Mouse (Mus musculus): ENCODE measurements around the gene Lipt2.

Lipt2 gene

DNA sequence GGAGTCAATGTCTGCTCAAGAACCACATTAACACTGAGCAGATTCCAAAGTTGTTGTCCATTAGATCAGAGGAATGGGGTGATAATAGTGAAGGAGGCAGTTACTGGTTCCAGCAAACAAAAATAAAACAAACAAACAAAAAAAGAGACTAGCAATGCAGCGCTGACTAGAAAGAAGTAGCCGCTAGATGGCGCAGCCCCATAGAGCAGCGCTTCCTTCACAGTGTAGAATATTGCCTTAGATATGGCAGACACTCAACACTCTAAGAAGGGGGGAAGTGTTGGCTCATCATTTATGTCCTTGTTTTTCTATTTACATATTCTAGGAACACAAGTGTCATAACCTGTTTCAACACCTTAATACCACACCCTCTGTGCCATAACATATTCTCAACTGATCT is 31.7 kb downstream of the Lipt2 start:
- Histone ChIP-seq H3K4me3 (replicated peaks; ENCODE audit: low read length) (no peak overlapping the region), H3K9me3 (ENCODE audit: low read length) (no peaks in the 10 kb centered on the region), H3K36me3 (ENCODE audit: insufficient read depth, low read length) (no peaks in the 10 kb centered on the region), H3K4me1 (replicated peaks; ENCODE audit: low read depth, low read length) (no peaks in the 10 kb centered on the region), H3K27me3 (ENCODE audit: insufficient read depth, low read length) (peaks cover 11% of the 10 kb centered on the region; the same call in 1 of the 2 replicates)
- TF ChIP-seq CTCF (conservative IDR thresholded peaks at IDR 0.05; ENCODE audit: low read length) (peak; percentile 77), POU5F1 (IDR thresholded peaks at IDR 0.05; ENCODE audit: borderline replicate concordance, low read length) (no peak)

DNA sequence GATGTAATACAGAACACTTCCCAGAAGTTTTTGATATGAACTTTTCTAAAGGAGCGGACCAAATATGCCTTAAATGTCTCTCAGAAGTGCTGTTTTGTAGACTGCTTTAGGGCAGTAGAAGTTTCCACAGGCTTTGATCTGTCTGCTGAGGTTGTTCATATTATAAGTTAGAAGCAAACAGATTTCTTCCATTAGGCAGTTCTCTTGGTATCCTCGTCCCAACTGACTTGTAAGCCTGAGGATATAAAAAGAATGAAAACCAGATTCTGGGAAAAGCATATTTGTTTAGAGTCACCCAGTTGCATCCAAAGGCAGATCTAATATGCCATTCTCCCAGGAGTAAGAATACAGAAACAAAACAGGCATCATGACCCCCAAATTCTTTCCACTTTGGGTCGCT is 42.1 kb downstream of the Lipt2 start:
- H3K9me3 ChIP-seq (ENCODE audit: low read length) = no peaks in the 10 kb centered on the region
- H3K36me3 ChIP-seq (ENCODE audit: insufficient read depth, low read length) = no peaks in the 10 kb centered on the region
- no peaks in the 10 kb centered on the region for H3K4me1 ChIP-seq (replicated peaks; ENCODE audit: low read depth, low read length)
- H3K4me3 ChIP-seq (replicated peaks; ENCODE audit: low read length) = no peak overlapping the region
- no peaks in the 10 kb centered on the region for H3K27me3 ChIP-seq (ENCODE audit: insufficient read depth, low read length)
- TF ChIP-seq POU5F1 (IDR thresholded peaks at IDR 0.05; ENCODE audit: borderline replicate concordance, low read length) = no peak

DNA sequence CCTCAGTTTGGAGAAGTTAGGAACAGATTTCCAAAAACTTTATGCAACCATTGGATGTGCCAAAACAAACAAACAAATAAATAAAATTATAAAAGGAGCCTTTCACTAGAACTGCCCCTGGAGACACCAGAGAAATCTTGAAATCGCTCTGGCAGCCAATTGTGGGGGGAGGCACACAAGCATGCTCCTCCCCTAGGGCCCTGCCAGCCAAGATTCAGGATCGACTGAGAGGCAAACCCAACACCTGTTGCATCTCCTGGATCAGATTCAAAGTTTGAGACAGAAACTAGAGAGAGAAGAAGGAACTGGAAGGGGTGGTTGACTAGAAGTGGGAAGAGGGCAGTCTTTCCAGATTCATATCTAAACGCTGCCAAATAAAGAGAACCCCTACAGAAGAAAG is 44.5 kb downstream of the Lipt2 start:
- TF ChIP-seq CTCF (conservative IDR thresholded peaks at IDR 0.05; ENCODE audit: low read length) = no peak
- TF ChIP-seq POU5F1 (IDR thresholded peaks at IDR 0.05; ENCODE audit: borderline replicate concordance, low read length) = no peak
- no peak for TF ChIP-seq NANOG (IDR thresholded peaks at IDR 0.05; ENCODE audit: borderline replicate concordance, low read length)
- Histone ChIP-seq H3K36me3 (ENCODE audit: insufficient read depth, low read length) (no peaks in the 10 kb centered on the region), H3K27me3 (ENCODE audit: insufficient read depth, low read length) (no peaks in the 10 kb centered on the region), H3K4me1 (replicated peaks; ENCODE audit: low read depth, low read length) (no peaks in the 10 kb centered on the region), H3K9me3 (ENCODE audit: low read length) (no peaks in the 10 kb centered on the region), H3K4me3 (replicated peaks; ENCODE audit: low read length) (no peak overlapping the region)

DNA sequence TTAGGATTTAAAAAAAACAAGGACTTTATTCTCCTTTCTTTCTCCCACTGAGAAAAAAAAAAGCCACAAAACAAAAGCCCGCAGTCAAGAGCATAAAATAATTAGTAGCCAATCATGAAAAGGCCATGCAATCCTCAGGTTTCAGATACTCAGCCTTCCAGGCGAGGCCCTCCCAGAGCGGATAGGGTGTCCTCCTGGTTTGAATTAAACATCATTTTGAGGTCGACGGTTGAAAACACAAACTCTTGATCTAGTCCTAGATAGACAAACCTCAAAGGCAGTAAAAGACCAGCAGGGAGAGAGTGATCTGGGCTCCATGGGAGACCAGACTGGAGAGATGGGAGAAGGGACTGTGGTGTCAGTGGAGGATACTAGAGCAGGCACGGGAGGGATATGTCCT is 45.8 kb downstream of the Lipt2 start:
- no peaks in the 10 kb centered on the region for H3K9me3 ChIP-seq (ENCODE audit: low read length)
- no peaks in the 10 kb centered on the region for H3K36me3 ChIP-seq (ENCODE audit: insufficient read depth, low read length)
- no peaks in the 10 kb centered on the region for H3K4me1 ChIP-seq (replicated peaks; ENCODE audit: low read depth, low read length)
- H3K27me3 ChIP-seq (ENCODE audit: insufficient read depth, low read length) = no peaks in the 10 kb centered on the region
- TF ChIP-seq NANOG (IDR thresholded peaks at IDR 0.05; ENCODE audit: borderline replicate concordance, low read length) (no peak), CTCF (conservative IDR thresholded peaks at IDR 0.05; ENCODE audit: low read length) (no peak), POU5F1 (IDR thresholded peaks at IDR 0.05; ENCODE audit: borderline replicate concordance, low read length) (no peak)
- no peak overlapping the region for H3K4me3 ChIP-seq (replicated peaks; ENCODE audit: low read length)

DNA sequence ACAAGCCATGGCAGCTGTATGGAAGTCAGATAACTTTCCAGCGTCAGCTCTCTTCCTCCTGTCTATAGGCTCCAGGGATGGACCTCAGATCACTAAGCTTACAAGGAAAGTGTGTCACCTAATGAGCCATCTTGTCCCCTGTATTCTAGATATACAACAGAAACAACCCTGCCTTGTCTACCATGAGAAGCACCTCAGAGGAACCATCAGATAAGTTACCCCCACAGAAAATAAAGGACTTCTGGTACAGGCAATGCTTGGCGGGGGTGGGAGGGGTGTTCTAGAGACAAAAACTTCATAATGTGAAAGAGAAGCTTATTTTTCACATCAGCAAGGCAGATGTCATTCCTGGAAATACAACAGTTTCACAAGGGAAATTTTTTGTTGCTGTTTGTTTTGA is 47.1 kb downstream of the Lipt2 start:
- no peak overlapping the region for H3K4me3 ChIP-seq (replicated peaks; ENCODE audit: low read length)
- H3K9me3 ChIP-seq (ENCODE audit: low read length) = no peaks in the 10 kb centered on the region
- TF ChIP-seq CTCF (conservative IDR thresholded peaks at IDR 0.05; ENCODE audit: low read length) = no peak
- TF ChIP-seq NANOG (IDR thresholded peaks at IDR 0.05; ENCODE audit: borderline replicate concordance, low read length) = no peak
- TF ChIP-seq POU5F1 (IDR thresholded peaks at IDR 0.05; ENCODE audit: borderline replicate concordance, low read length) = no peak
- H3K4me1 ChIP-seq (replicated peaks; ENCODE audit: low read depth, low read length) = no peaks in the 10 kb centered on the region
- no peaks in the 10 kb centered on the region for H3K27me3 ChIP-seq (ENCODE audit: insufficient read depth, low read length)
- no peaks in the 10 kb centered on the region for H3K36me3 ChIP-seq (ENCODE audit: insufficient read depth, low read length)

DNA sequence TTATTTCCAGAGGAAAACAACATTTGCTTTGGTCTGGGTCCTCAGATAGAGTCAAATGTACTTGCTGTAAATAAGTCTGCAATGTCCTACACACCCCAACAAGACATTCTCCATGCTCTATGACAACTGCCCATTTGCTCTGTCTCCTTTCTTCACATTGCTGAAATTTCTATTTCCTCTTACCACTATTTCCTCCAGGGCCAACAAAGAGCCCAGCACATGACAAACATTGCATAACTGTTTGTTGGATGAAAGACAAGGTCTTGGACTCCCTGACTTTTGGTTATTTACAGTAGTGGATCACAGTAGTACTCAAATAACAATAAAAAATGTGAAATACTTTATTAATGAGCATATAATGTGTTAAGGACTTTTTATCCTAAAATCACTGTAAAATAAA is 48.8 kb downstream of the Lipt2 start:
- Histone ChIP-seq H3K36me3 (ENCODE audit: insufficient read depth, low read length) (no peaks in the 10 kb centered on the region), H3K4me3 (replicated peaks; ENCODE audit: low read length) (no peak overlapping the region), H3K9me3 (ENCODE audit: low read length) (no peaks in the 10 kb centered on the region), H3K27me3 (ENCODE audit: insufficient read depth, low read length) (no peaks in the 10 kb centered on the region), H3K4me1 (replicated peaks; ENCODE audit: low read depth, low read length) (no peaks in the 10 kb centered on the region)
- TF ChIP-seq POU5F1 (IDR thresholded peaks at IDR 0.05; ENCODE audit: borderline replicate concordance, low read length) = no peak

All from E14TG2a.4 (cell line).